Mouse (Mus musculus): ENCODE data around the gene Grik4.

- TF ChIP-seq CTCF (IDR thresholded peaks at IDR 0.05; ENCODE audit: low read depth), result no peak
- TF ChIP-seq EP300 (IDR thresholded peaks at IDR 0.05; ENCODE audit: low read depth), result no peak
Measured at GRCm38 (mm10) chr9:42484667-42485066, 459.6 kb downstream of the Grik4 start.

Data from liver, embryonic 14.5 days (tissue).